Mouse (Mus musculus): ENCODE measurements at regions not wholly inside any gene's neighbourhood (a gene's known extent, or its start where the extent isn't known, plus 50 kb on each side); places are given as distances from the start of the nearest gene placed in this dataset.

- no peak for DNase-seq
Observed at GRCm38 (mm10) chr9:59232682-59233081, 58.7 kb upstream of the Adpgk start.

- DNase-seq, result no peak
Observed at GRCm38 (mm10) chr9:59231947-59232346, 59.4 kb upstream of the Adpgk start.

GRCm38 (mm10) chr9:59231186-59231585 is 60.2 kb upstream of the Adpgk start:
- DNase-seq, result no peak

GRCm38 (mm10) chr9:59230161-59230560 is 61.2 kb upstream of the Adpgk start:
- DNase-seq, result no peak

GRCm38 (mm10) chr9:59227948-59228347 is 63.4 kb upstream of the Adpgk start:
- DNase-seq, result no peak

GRCm38 (mm10) chr9:59226361-59226760 is 65.0 kb upstream of the Adpgk start:
- DNase-seq, result no peak

GRCm38 (mm10) chr9:59219277-59219676 is 72.1 kb upstream of the Adpgk start:
- DNase-seq, result no peak

GRCm38 (mm10) chr9:59202654-59203514 is 88.5 kb upstream of the Adpgk start:
- no peak for DNase-seq

GRCm38 (mm10) chr9:59199495-59200196 is 91.7 kb upstream of the Adpgk start:
- DNase-seq, result no peak

- DNase-seq, result no peak
Observed at GRCm38 (mm10) chr9:59198221-59198875, 93.0 kb upstream of the Adpgk start.

GRCm38 (mm10) chr9:59197506-59197905 is 93.9 kb upstream of the Adpgk start:
- peak; percentile 43 for DNase-seq

- no peak for DNase-seq
Observed at GRCm38 (mm10) chr9:59193971-59194370, 97.4 kb upstream of the Adpgk start.

- DNase-seq, result peak; percentile 42
Observed at GRCm38 (mm10) chr9:59189141-59189540, 102.2 kb upstream of the Adpgk start.

GRCm38 (mm10) chr9:59188411-59188810 is 102.9 kb upstream of the Adpgk start:
- no peak for DNase-seq

GRCm38 (mm10) chr9:59186326-59186725 is 105.0 kb upstream of the Adpgk start:
- no peak for DNase-seq

GRCm38 (mm10) chr9:59184089-59184488 is 107.3 kb upstream of the Adpgk start:
- no peak for DNase-seq

GRCm38 (mm10) chr9:59182906-59183305 is 108.5 kb upstream of the Adpgk start:
- DNase-seq, result no peak

GRCm38 (mm10) chr9:59182490-59182889 is 108.9 kb upstream of the Adpgk start:
- no peak for DNase-seq

- DNase-seq, result peak; percentile 9
Observed at GRCm38 (mm10) chr9:59171576-59171975, 119.8 kb upstream of the Adpgk start.

GRCm38 (mm10) chr9:59163390-59163976 is 127.2 kb upstream of the Neo1 start:
- no peak for DNase-seq

- no peak for DNase-seq
Observed at GRCm38 (mm10) chr9:59162954-59163353, 126.7 kb upstream of the Neo1 start.

GRCm38 (mm10) chr9:59157663-59158062 is 121.4 kb upstream of the Neo1 start:
- DNase-seq, result no peak

GRCm38 (mm10) chr9:59153945-59154344 is 117.7 kb upstream of the Neo1 start:
- DNase-seq, result no peak
